Mouse (Mus musculus) intestine, embryonic 15.5 days (tissue): Measurements from ENCODE around the gene Nfs1. TPM values are rescaled to one million over a fixed set of nuclear protein-coding genes. Genes with fewer than 3 reads are reported as not detected.
"Not testable (repeated sequence)": the region's sequence is repeated elsewhere in the genome, so short reads cannot be mapped to it uniquely, and the experiment has no call there.

Source experiments
- ATAC-seq: fragments of 200-750 bp; cut with Nextera tagmentation; 2 replicates; pipeline ENCODE4 v1.8.0; 2017; ENCODE audit warnings: moderate TSS enrichment, moderate library complexity
- H3K27ac ChIP-seq: fragments of 300-500 bp; sonication (generic); 2 replicates; pipeline ENCODE4 v1.5.1; 2015; ENCODE audit warnings: mild to moderate bottlenecking, inconsistent platforms
- H3K27me3 ChIP-seq: fragments of 300-500 bp; sonication (generic); replicated peaks from 2 replicates; pipeline ENCODE4 v1.6.1; 2015; ENCODE audit warnings: inconsistent platforms
- H3K36me3 ChIP-seq: fragments of 300-500 bp; sonication (generic); 2 replicates; pipeline ENCODE4 v1.6.1; 2015; ENCODE audit warnings: inconsistent platforms
- H3K4me1 ChIP-seq: fragments of 300-500 bp; sonication (generic); replicated peaks from 2 replicates; pipeline ENCODE4 v1.6.1; 2015; ENCODE audit warnings: inconsistent platforms
- H3K4me2 ChIP-seq: fragments of 300-500 bp; sonication (generic); replicated peaks from 2 replicates; pipeline ENCODE4 v1.6.1; 2015; ENCODE audit warnings: mild to moderate bottlenecking, inconsistent platforms
- H3K4me3 ChIP-seq: fragments of 300-500 bp; sonication (generic); replicated peaks from 2 replicates; pipeline ENCODE4 v1.5.1; 2015; ENCODE audit warnings: inconsistent platforms
- H3K9ac ChIP-seq: fragments of 300-500 bp; sonication (generic); 2 replicates; pipeline ENCODE4 v1.6.1; 2015; ENCODE audit warnings: inconsistent platforms
- H3K9me3 ChIP-seq: fragments of 300-500 bp; sonication (generic); 2 replicates; pipeline ENCODE4 v1.6.1; 2016; ENCODE audit warnings: inconsistent platforms
- WGBS: fragments of 180-500 bp; shearing (Covaris S2); methylation state at CpG from one replicate; pipeline ENCODE4 v1.1.7; 2015; 5-methylcytosine and 5-hydroxymethylcytosine counted together
- polyA plus RNA-seq: library from polyadenylated mRNA; unstranded; fragments of >200 nt; fragmentation: Nextera tagmentation; extraction: Ambion mirVana; gene quantifications from 2 replicates; pipeline ENCODE4 v1.2.1, GENCODE M21; 2015

The Nfs1 gene
- 62.3 and 63.0 TPM in 2 replicates for polyA plus RNA-seq

DNA sequence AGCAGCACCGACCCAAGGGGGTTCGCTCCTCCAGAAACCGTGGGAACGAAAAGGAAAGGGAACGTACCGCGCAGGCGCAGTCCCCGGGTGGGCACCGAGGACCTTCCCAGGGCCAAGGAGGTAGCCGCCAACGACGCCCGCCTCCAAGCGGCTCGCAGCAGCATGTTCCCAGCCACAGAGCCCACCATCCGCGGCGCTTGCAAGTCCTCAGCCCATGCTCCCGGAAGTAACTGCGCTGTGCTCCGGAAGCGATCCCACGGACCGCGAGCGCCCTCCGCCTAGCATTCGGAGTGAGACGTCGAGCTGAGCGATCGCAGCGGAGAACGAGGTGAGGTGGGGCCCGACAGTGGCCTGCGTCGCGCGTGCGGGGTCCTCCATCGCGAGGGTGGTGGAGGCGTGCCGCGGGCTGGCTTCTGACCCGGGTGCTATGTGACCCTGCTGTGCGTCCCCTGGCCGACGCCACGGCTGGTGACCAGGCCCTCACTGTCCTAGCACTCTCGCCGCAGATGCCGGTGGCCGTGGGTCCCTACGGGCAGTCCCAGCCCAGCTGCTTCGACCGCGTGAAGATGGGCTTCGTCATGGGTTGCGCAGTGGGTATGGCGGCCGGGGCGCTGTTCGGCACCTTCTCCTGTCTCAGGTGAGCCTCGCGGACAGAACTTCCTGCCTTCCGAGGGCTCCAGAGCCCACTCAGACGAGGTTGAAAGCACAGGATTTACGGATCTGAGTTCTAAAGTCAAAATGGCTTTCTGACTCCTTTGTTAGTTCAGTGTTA lies at the start of gene Nfs1, which contains the start of gene Romo1:
Nfs1 (minus strand) TSS at position 234 of the 772 bp plus-strand sequence.
Romo1 (plus strand) TSS at position 87 of the 772 bp plus-strand sequence.
- Histone ChIP-seq H3K4me3 (peak within 1 kb of the TSS; percentile 78), H3K36me3 (peaks cover 3% of the 10 kb centered on the region; the same call in 1 of the 2 replicates), H3K9me3 (no peaks in the 10 kb centered on the region), H3K9ac (peak within 1 kb of the TSS; percentile 91), H3K4me1 (no peaks in the 10 kb centered on the region), H3K27ac (peak within 1 kb of the TSS; percentile 94), H3K27me3 (no peaks in the 10 kb centered on the region), H3K4me2 (peak within 1 kb of the TSS; percentile 82)
- WGBS: under 1% methylated on average over 70 of the region's 70 CpGs
- peak; percentile 96 for ATAC-seq

DNA sequence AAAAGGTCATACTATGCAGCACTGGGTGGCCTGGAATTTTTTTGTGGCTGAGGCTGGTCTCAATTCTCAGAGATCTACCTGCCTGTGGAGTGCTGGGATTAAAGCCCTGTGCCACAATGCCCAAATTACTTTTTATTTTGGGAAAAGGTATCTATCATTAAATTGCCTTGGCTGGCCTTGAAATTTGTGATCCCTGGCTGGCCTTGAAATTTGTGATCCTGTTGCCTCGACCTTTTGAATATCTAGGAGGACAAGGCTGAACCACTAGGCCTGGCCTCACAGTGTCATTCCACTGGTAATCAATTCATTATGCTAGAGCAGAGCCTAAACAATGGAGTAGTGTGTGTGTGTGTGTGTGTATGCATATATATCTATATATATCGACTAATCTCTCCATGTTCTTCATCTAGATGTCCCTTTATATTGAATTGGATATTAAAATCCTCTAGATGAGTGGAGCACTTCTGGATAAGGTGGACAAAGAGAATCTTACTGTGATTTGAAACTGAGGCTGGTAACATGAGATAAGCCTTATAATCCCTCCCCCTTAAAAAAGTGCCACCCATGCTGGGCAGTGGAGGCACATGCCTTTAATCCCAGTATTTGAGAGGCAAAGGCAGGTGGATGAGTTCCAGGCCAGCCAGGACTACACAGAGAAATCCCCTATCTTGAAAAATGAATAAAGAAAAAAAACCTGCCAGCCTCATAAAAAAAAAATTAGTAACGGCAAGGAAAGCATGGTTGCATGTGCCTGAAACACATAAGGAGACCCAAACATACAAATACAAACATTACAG lies 49.3 kb upstream of the Nfs1 start:
- Histone ChIP-seq H3K36me3 (no peaks in the 10 kb centered on the region), H3K4me2 (no peak overlapping the region), H3K9ac (no peak overlapping the region), H3K27ac (no peak overlapping the region), H3K4me1 (peaks cover 8% of the 10 kb centered on the region), H3K4me3 (no peak overlapping the region), H3K9me3 (no peaks in the 10 kb centered on the region), H3K27me3 (no peaks in the 10 kb centered on the region)
- 80% methylated on average over 3 of the region's 3 CpGs for WGBS
- ATAC-seq: no peak

GRCm38 (mm10) chr2:156192068-156192467 lies 48.1 kb upstream of the Nfs1 start:
- no peak for ATAC-seq
- WGBS: 79% methylated on average over 2 of the region's 2 CpGs
- no peaks in the 10 kb centered on the region for H3K27me3 ChIP-seq
- H3K9me3 ChIP-seq: no peaks in the 10 kb centered on the region
- no peak overlapping the region for H3K27ac ChIP-seq
- no peak overlapping the region for H3K9ac ChIP-seq
- no peak overlapping the region for H3K4me2 ChIP-seq
- peaks cover 3% of the 10 kb centered on the region; the same call in 1 of the 2 replicates for H3K4me1 ChIP-seq
- H3K4me3 ChIP-seq: no peak overlapping the region
- no peaks in the 10 kb centered on the region for H3K36me3 ChIP-seq

GRCm38 (mm10) chr2:156191540-156191939 lies 47.6 kb upstream of the Nfs1 start:
- no peak overlapping the region for H3K4me2 ChIP-seq
- H3K36me3 ChIP-seq: no peaks in the 10 kb centered on the region
- H3K9ac ChIP-seq: no peak overlapping the region
- 86% methylated on average over 2 of the region's 2 CpGs for WGBS
- peaks cover 3% of the 10 kb centered on the region; the same call in 1 of the 2 replicates for H3K4me1 ChIP-seq
- no peak overlapping the region for H3K27ac ChIP-seq
- no peak for ATAC-seq
- no peaks in the 10 kb centered on the region for H3K27me3 ChIP-seq
- no peaks in the 10 kb centered on the region for H3K9me3 ChIP-seq
- no peak overlapping the region for H3K4me3 ChIP-seq

GRCm38 (mm10) chr2:156190004-156190896 lies 46.3 kb upstream of the Nfs1 start:
- Histone ChIP-seq H3K27ac (no peak overlapping the region), H3K27me3 (no peaks in the 10 kb centered on the region), H3K36me3 (no peaks in the 10 kb centered on the region), H3K4me3 (no peak overlapping the region), H3K9me3 (no peaks in the 10 kb centered on the region), H3K4me2 (no peak overlapping the region), H3K9ac (no peak overlapping the region), H3K4me1 (no peaks in the 10 kb centered on the region)
- 78% methylated on average over 14 of the region's 14 CpGs for WGBS
- ATAC-seq: no peak

DNA sequence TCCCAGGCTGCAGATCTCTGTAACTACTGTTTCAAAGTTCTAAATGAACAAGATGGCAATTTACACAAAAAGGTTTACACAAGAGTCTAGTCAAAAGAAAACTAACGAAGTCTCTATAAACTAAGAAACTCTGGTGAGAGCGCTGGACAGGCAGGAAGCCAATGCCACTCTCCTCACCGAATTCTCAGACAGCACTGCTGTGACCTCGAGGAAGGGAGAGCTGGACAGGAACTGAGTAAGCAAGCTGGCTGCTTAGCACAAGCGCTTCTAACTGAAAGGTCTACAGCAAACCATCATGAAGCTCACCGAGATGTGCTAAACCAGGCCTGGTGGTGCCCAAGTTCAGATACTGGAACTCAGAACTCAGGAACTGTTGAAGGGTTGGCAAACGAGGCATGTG lies 45.3 kb upstream of the Nfs1 start:
- not testable (repeated sequence) for H3K27ac ChIP-seq, ATAC-seq, H3K9ac ChIP-seq, H3K36me3 ChIP-seq, H3K4me1 ChIP-seq, H3K27me3 ChIP-seq, H3K4me2 ChIP-seq, H3K9me3 ChIP-seq, H3K4me3 ChIP-seq
- 76% methylated on average over 7 of the region's 7 CpGs for WGBS

- peaks cover 7% of the 10 kb centered on the region; the same call in 1 of the 2 replicates for H3K4me1 ChIP-seq
- H3K9ac ChIP-seq: no peak overlapping the region
- WGBS: 72% methylated on average over 2 of the region's 2 CpGs
- no peaks in the 10 kb centered on the region for H3K9me3 ChIP-seq
- H3K4me3 ChIP-seq: no peak overlapping the region
- no peak overlapping the region for H3K27ac ChIP-seq
- ATAC-seq: no peak
- 0 out of 2 replicates have a peak, but pooled peaks cover 3% of the 10 kb centered on the region for H3K36me3 ChIP-seq
- no peaks in the 10 kb centered on the region for H3K27me3 ChIP-seq
- H3K4me2 ChIP-seq: no peak overlapping the region
These were observed 37.6 kb upstream of the Nfs1 start for GRCm38 (mm10) chr2:156181592-156181991.

DNA sequence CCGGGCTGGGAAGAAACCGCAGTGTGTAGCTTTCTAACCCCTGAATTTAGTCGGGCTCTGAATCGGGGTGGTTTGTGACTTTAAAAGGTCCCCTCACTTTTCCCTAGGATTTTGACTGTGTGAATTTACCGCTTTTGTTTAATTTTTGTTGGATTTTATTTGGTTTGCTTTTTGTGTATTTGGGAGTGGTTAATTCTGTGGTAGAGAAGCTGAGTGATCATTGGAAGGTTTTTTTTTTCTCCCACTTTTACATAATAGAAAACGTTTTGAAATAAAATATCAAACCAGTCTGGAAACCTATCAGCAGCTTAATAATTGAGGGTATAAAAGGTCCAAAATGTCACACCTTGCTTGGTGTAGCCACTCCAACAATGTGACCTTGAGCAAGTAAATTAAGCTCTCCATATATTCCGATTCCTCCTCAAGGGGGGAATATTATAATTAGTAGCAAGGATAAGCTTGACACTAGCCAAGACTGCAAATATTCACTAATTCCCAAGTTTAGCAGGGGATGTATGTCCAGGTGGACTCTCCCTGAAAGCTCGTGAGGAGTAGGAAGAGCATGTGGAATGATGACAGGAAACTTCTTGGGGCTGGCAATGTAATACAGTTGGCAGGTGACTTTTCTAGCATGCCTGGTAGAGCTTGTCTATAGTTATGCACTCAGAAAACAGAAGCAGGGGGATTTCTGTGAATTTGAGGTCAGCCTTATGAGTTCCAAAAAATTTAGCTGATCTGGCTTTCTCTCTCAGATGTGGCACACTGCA lies 37.0 kb upstream of the Nfs1 start:
- Histone ChIP-seq H3K4me2 (peak overlapping the region; percentile 68), H3K4me3 (peak overlapping the region; percentile 97), H3K9ac (peak overlapping the region; percentile 65), H3K4me1 (peaks cover 7% of the 10 kb centered on the region; the same call in 1 of the 2 replicates), H3K27ac (peak overlapping the region; percentile 83), H3K36me3 (0 out of 2 replicates have a peak, but pooled peaks cover 3% of the 10 kb centered on the region), H3K9me3 (no peaks in the 10 kb centered on the region), H3K27me3 (no peaks in the 10 kb centered on the region)
- 10% methylated on average over 8 of the region's 8 CpGs for WGBS
- ATAC-seq: no peak; the same call in 1 of the 2 replicates

- Histone ChIP-seq H3K9me3 (no peaks in the 10 kb centered on the region), H3K4me2 (peak within 1 kb of the TSS; percentile 68), H3K27ac (peak within 1 kb of the TSS; percentile 94), H3K27me3 (no peaks in the 10 kb centered on the region), H3K36me3 (0 out of 2 replicates have a peak, but pooled peaks cover 3% of the 10 kb centered on the region), H3K4me1 (peaks cover 7% of the 10 kb centered on the region; the same call in 1 of the 2 replicates), H3K4me3 (peak within 1 kb of the TSS; percentile 97), H3K9ac (peak within 1 kb of the TSS; percentile 100)
- under 1% methylated on average over 47 of the region's 47 CpGs for WGBS
- ATAC-seq: peak; percentile 97
These were observed 36.3 kb upstream of the Nfs1 start, which contains the start of gene Rbm39 for GRCm38 (mm10) chr2:156180094-156180821. Gene Rbm39, minus strand, starts transcription at chr2:156180238.

GRCm38 (mm10) chr2:156179796-156180093 lies 35.8 kb upstream of the Nfs1 start:
- H3K9me3 ChIP-seq: no peaks in the 10 kb centered on the region
- H3K9ac ChIP-seq: peak overlapping the region; percentile 100
- H3K36me3 ChIP-seq: 0 out of 2 replicates have a peak, but pooled peaks cover 3% of the 10 kb centered on the region
- H3K27me3 ChIP-seq: no peaks in the 10 kb centered on the region
- peak overlapping the region; percentile 97 for H3K4me3 ChIP-seq
- no peak overlapping the region for H3K4me2 ChIP-seq
- H3K27ac ChIP-seq: peak overlapping the region; percentile 94
- under 1% methylated on average over 41 of the region's 41 CpGs for WGBS
- ATAC-seq: peak; percentile 54
- H3K4me1 ChIP-seq: peaks cover 7% of the 10 kb centered on the region; the same call in 1 of the 2 replicates
